Mouse (Mus musculus) CD4-positive, CD25-positive, alpha-beta regulatory T cell, adult 4 months (primary cell): ENCODE results near the gene Kif18b. TPM values are rescaled to one million over a fixed set of nuclear protein-coding genes. Genes with fewer than 3 reads are reported as not detected.

Experiments used
- ATAC-seq: one replicate; pipeline ENCODE4 v1.8.0; 2017
- polyA plus RNA-seq, 2 experiments: library from polyadenylated mRNA; unstranded; fragments of 100-300 nt; shearing (Covaris generic); gene quantifications; one replicate each; pipeline ENCODE4 v1.2.1; 2017

Kif18b gene
- polyA plus RNA-seq, 2 experiments from 2014 or later = 0.28 to 0.76 TPM

- ATAC-seq = peak; percentile 93
These were observed 44.2 kb downstream of the Kif18b start, which contains the start of the genes Eftud2 and Ccdc103 for GRCm38 (mm10) chr11:102880585-102881313. Gene Eftud2 (minus strand): TSS chr11:102880985. Gene Ccdc103 (plus strand): TSS chr11:102881204.

- ATAC-seq = no peak
These were observed 45.4 kb downstream of the Kif18b start for GRCm38 (mm10) chr11:102879558-102879957.

GRCm38 (mm10) chr11:102874801-102875334, 50.1 kb downstream of the Kif18b start:
- no peak for ATAC-seq

- no peak for ATAC-seq
These were observed 60.7 kb downstream of the Kif18b start for GRCm38 (mm10) chr11:102864272-102864671.

- no peak for ATAC-seq
These were observed 65.0 kb downstream of the Kif18b start for GRCm38 (mm10) chr11:102859933-102860332.

GRCm38 (mm10) chr11:102858951-102859350, 66.0 kb downstream of the Kif18b start:
- ATAC-seq = no peak

GRCm38 (mm10) chr11:102855941-102856340, 69.0 kb downstream of the Kif18b start:
- ATAC-seq = no peak

Other genes starting within 250 kb of the Kif18b start
- gene Ccdc43, start 227.3 kb downstream of the Kif18b start, polyA plus RNA-seq = 10 to 100 TPM; 30.6 to 38.0 TPM
- not detected for gene Adam11, start 163.7 kb downstream of the Kif18b start, polyA plus RNA-seq
- gene Gjc1, start 105.4 kb downstream of the Kif18b start, polyA plus RNA-seq = under 1 TPM in 1 of 2 experiments, not detected in 1; 0.28 TPM
- gene Higd1b, start 89.3 kb downstream of the Kif18b start, polyA plus RNA-seq = not detected
- 100 to 1,000 TPM in 1 of 2 experiments, 10 to 100 TPM in 1; 97.2 to 170 TPM for gene Eftud2, start 44.1 kb downstream of the Kif18b start, polyA plus RNA-seq
- gene Ccdc103, start 43.9 kb downstream of the Kif18b start, polyA plus RNA-seq = not detected
- not detected for gene Fam187a, start 40.0 kb downstream of the Kif18b start, polyA plus RNA-seq
- gene Gfap, start 24.2 kb downstream of the Kif18b start, polyA plus RNA-seq = not detected
- gene C1ql1, start 21.6 kb upstream of the Kif18b start, polyA plus RNA-seq = not detected
- 100 to 1,000 TPM; 111 TPM for gene Nmt1, start 103.1 kb upstream of the Kif18b start, polyA plus RNA-seq
- 10 to 100 TPM; 26.4 to 32.5 TPM for gene Dcakd, start 103.2 kb upstream of the Kif18b start, polyA plus RNA-seq
- gene Plcd3, start 176.5 kb upstream of the Kif18b start, polyA plus RNA-seq = under 1 TPM; 0.41 to 0.51 TPM
- gene Acbd4, start 176.6 kb upstream of the Kif18b start, polyA plus RNA-seq = 10 to 100 TPM; 19.7 to 25.2 TPM
- gene Hexim1, start 191.1 kb upstream of the Kif18b start, polyA plus RNA-seq = 1 to 10 TPM; 2.6 to 4.3 TPM
- 1 to 10 TPM; 2.3 to 4.5 TPM for gene Hexim2, start 207.3 kb upstream of the Kif18b start, polyA plus RNA-seq
- gene Fmnl1, start 246.0 kb upstream of the Kif18b start, polyA plus RNA-seq = 10 to 100 TPM; 54.2 to 69.6 TPM